Mouse (Mus musculus) NIH3T3 (cell line): ENCODE measurements around the gene Prkag1.

Source experiments
- DNase-seq: peaks from one replicate; pipeline ENCODE4 v3.0.0-alpha.2; 2012; ENCODE audit warnings: low read depth

Prkag1 gene

GRCm38 (mm10) chr15:98768259-98768658 is 63.1 kb downstream of the Prkag1 start:
- peak; percentile 74 for DNase-seq

- DNase-seq: no peak
Measured at GRCm38 (mm10) chr15:98765929-98766328, 65.4 kb downstream of the Prkag1 start.
